ENCODE assay signal across 14 mouse cellular contexts in genomic region chr8:121080361-121081090, GRCm38 (mm10). TPM values are rescaled to one million over a fixed set of nuclear protein-coding genes. Genes with fewer than 3 reads are reported as not detected.
DNase-seq lines count a peak whose midpoint lies in the region; ATAC-seq lines count a peak whose summit lies in the region.
"Had no signal": no experiment of that assay in that cellular context is flagged by ENCODE, and none has a peak within 500 bp of the region (broad histone marks: within the 10 kb centered on the region; RNA-seq: fewer than 3 reads in every experiment).

No protein-coding gene starts in this region.

- no peak overlapping the region for H3K9ac ChIP-seq in heart, embryonic 12.5 days
- H3K9ac ChIP-seq in lung, embryonic 16.5 days (ENCODE audit: low read length): peak overlapping the region; percentile 83
- H3K9ac ChIP-seq in intestine, embryonic 14.5 days (ENCODE audit: low read length): peak overlapping the region; percentile 97
- H3K9ac ChIP-seq in stomach, embryonic 14.5 days (replicated peaks; ENCODE audit: low read depth, low read length): peak overlapping the region; percentile 92
- H3K9ac ChIP-seq: hindbrain, embryonic 13.5 days had no signal

- no peak overlapping the region; the same call in 1 of the 2 replicates for H3K4me2 ChIP-seq in heart, embryonic 12.5 days
- H3K4me2 ChIP-seq in lung, embryonic 16.5 days (ENCODE audit: low read depth, low read length): peak overlapping the region; percentile 79
- peak overlapping the region; percentile 79 for H3K4me2 ChIP-seq in intestine, embryonic 14.5 days (ENCODE audit: low read length)
- peak overlapping the region; percentile 78 for H3K4me2 ChIP-seq in stomach, embryonic 14.5 days (replicated peaks; ENCODE audit: low read depth, low read length)
- H3K4me2 ChIP-seq: hindbrain, embryonic 13.5 days had no signal

- WGBS in heart, embryonic 12.5 days: under 1% methylated on average over 49 of the region's 49 CpGs
- WGBS in lung, embryonic 16.5 days: 1% methylated on average over 49 of the region's 49 CpGs
- under 1% methylated on average over 49 of the region's 49 CpGs for WGBS in intestine, embryonic 14.5 days
- under 1% methylated on average over 49 of the region's 49 CpGs for WGBS in stomach, embryonic 14.5 days

- no peaks in the 10 kb centered on the region for H3K9me3 ChIP-seq in heart, embryonic 12.5 days (replicated peaks)
- no peaks in the 10 kb centered on the region for H3K9me3 ChIP-seq in lung, embryonic 16.5 days (ENCODE audit: control insufficient read depth, low read length)
- H3K9me3 ChIP-seq in intestine, embryonic 14.5 days (ENCODE audit: control insufficient read depth, low read length): no peaks in the 10 kb centered on the region
- no peaks in the 10 kb centered on the region for H3K9me3 ChIP-seq in stomach, embryonic 14.5 days (ENCODE audit: control insufficient read depth, low read depth, low read length)
- H3K9me3 ChIP-seq: hindbrain, embryonic 13.5 days had no signal

- peaks cover 25% of the 10 kb centered on the region for H3K4me1 ChIP-seq in heart, embryonic 12.5 days (replicated peaks)
- H3K4me1 ChIP-seq in lung, embryonic 16.5 days (replicated peaks; ENCODE audit: control insufficient read depth, insufficient read depth, low read length): peaks cover 2% of the 10 kb centered on the region; the same call in 1 of the 2 replicates
- H3K4me1 ChIP-seq in intestine, embryonic 14.5 days (replicated peaks; ENCODE audit: control insufficient read depth, insufficient read depth, low read length): peaks cover 9% of the 10 kb centered on the region
- peaks cover 8% of the 10 kb centered on the region for H3K4me1 ChIP-seq in stomach, embryonic 14.5 days (ENCODE audit: control insufficient read depth, insufficient read depth, low read length)

- DNase-seq in heart, postnatal 10 days: no peak
- DNase-seq in lung, postnatal 10 days: no peak
- DNase-seq in intestine, embryonic 14.5 days (ENCODE audit: low spot score): peak; percentile 76
- DNase-seq in cerebellum, adult 11-12 months: no peak
- no peak for DNase-seq in MN1 (ENCODE audit: low spot score)
- DNase-seq: cerebellum, adult 9-10 months; gastrocnemius, postnatal 10 days; kidney, postnatal 36 days; thymus, postnatal 14 days had no signal

- H3K36me3 ChIP-seq in heart, embryonic 12.5 days: no peaks in the 10 kb centered on the region
- H3K36me3 ChIP-seq in lung, embryonic 16.5 days (ENCODE audit: control insufficient read depth, insufficient read depth, low read length): no peaks in the 10 kb centered on the region
- H3K36me3 ChIP-seq in intestine, embryonic 14.5 days (ENCODE audit: control insufficient read depth, insufficient read depth, low read length): no peaks in the 10 kb centered on the region
- H3K36me3 ChIP-seq in stomach, embryonic 14.5 days (ENCODE audit: control insufficient read depth, insufficient read depth, low read length): no peaks in the 10 kb centered on the region; the same call in 1 of the 2 replicates
- H3K36me3 ChIP-seq: hindbrain, embryonic 13.5 days had no signal

- peak overlapping the region; percentile 4; the same call in 1 of the 2 replicates for H3K4me3 ChIP-seq in heart, embryonic 12.5 days
- peak overlapping the region; percentile 57 for H3K4me3 ChIP-seq in lung, embryonic 16.5 days (ENCODE audit: low read length)
- H3K4me3 ChIP-seq in intestine, embryonic 14.5 days (ENCODE audit: low read depth, low read length): peak overlapping the region; percentile 80
- peak overlapping the region; percentile 69 for H3K4me3 ChIP-seq in stomach, embryonic 14.5 days (ENCODE audit: low read depth, low read length)
- H3K4me3 ChIP-seq: hindbrain, embryonic 13.5 days had no signal

- H3K27ac ChIP-seq in heart, embryonic 12.5 days (ENCODE audit: poor library complexity, severe bottlenecking): no peak overlapping the region
- H3K27ac ChIP-seq in lung, embryonic 16.5 days (ENCODE audit: low read length): peak overlapping the region; percentile 23; the same call in 1 of the 2 replicates
- H3K27ac ChIP-seq in intestine, embryonic 14.5 days (ENCODE audit: low read depth): peak overlapping the region; percentile 98
- H3K27ac ChIP-seq in stomach, embryonic 14.5 days (ENCODE audit: low read length): peak overlapping the region; percentile 99
- H3K27ac ChIP-seq: hindbrain, embryonic 13.5 days had no signal

- intact Hi-C loops in heart, postnatal 10 days (cut with DNase I): no loop called here

- ATAC-seq in heart, embryonic 12.5 days (ENCODE audit: insufficient number of reproducible peaks, low FRiP score): no peak
- no peak for ATAC-seq in lung, embryonic 16.5 days (ENCODE audit: low read depth)
- ATAC-seq in intestine, embryonic 14.5 days (replicated peaks; ENCODE audit: low FRiP score, low TSS enrichment, low read depth): no peak
- ATAC-seq in stomach, embryonic 14.5 days (ENCODE audit: insufficient number of reproducible peaks, insufficient read depth, low FRiP score, low read depth): no peak

- peaks cover 98% of the 10 kb centered on the region for H3K27me3 ChIP-seq in heart, embryonic 12.5 days (replicated peaks)
- H3K27me3 ChIP-seq in lung, embryonic 16.5 days (ENCODE audit: control insufficient read depth, insufficient read depth, low read depth, low read length): peaks cover 57% of the 10 kb centered on the region
- H3K27me3 ChIP-seq in intestine, embryonic 14.5 days (replicated peaks; ENCODE audit: control insufficient read depth, insufficient read depth, low read length): peaks cover 75% of the 10 kb centered on the region
- H3K27me3 ChIP-seq in stomach, embryonic 14.5 days (ENCODE audit: control insufficient read depth, insufficient read depth, low read length): 0 out of 2 replicates have a peak, but pooled peaks cover 19% of the 10 kb centered on the region

RNA-seq across cellular contexts. Expression of gene Foxf1, which starts 3.7 kb away (rescaled TPM):
- polyA plus RNA-seq in heart, embryonic 12.5 days (2016; fragmentation: Nextera tagmentation; extraction: Ambion mirVana): 0.68 and 3.7 TPM in 2 replicates
- under 1 TPM; 0.37 to 0.38 TPM for total RNA-seq in heart, postnatal 10 days (2021)
- polyA plus RNA-seq in lung, embryonic 16.5 days (2015; fragmentation: Nextera tagmentation; extraction: Ambion mirVana): 126 and 138 TPM in 2 replicates
- polyA plus RNA-seq in intestine, embryonic 14.5 days (2014; fragmentation: Nextera tagmentation; extraction: Ambion mirVana): 129 and 149 TPM in 2 replicates
- polyA plus RNA-seq in stomach, embryonic 14.5 days (2014; fragmentation: Nextera tagmentation; extraction: Ambion mirVana): 147 and 163 TPM in 2 replicates
- total RNA-seq: monocyte, adult 5-6 weeks had no signal

RNA-seq across cellular contexts. Expression of gene Mthfsd, which starts 27.7 kb away (rescaled TPM):
- 45.2 and 45.8 TPM in 2 replicates for polyA plus RNA-seq in heart, embryonic 12.5 days (2016; fragmentation: Nextera tagmentation; extraction: Ambion mirVana)
- total RNA-seq in heart, postnatal 10 days (2021): 10 to 100 TPM; 13.2 to 15.5 TPM
- 50.6 and 59.2 TPM in 2 replicates for polyA plus RNA-seq in lung, embryonic 16.5 days (2015; fragmentation: Nextera tagmentation; extraction: Ambion mirVana)
- polyA plus RNA-seq in intestine, embryonic 14.5 days (2014; fragmentation: Nextera tagmentation; extraction: Ambion mirVana): 59.2 and 62.9 TPM in 2 replicates
- 65.9 and 66.6 TPM in 2 replicates for polyA plus RNA-seq in stomach, embryonic 14.5 days (2014; fragmentation: Nextera tagmentation; extraction: Ambion mirVana)

RNA-seq across cellular contexts. Expression of gene Foxc2, which starts 35.4 kb away (rescaled TPM):
- polyA plus RNA-seq in heart, embryonic 12.5 days (2016; fragmentation: Nextera tagmentation; extraction: Ambion mirVana): 20.7 and 20.8 TPM in 2 replicates
- total RNA-seq in heart, postnatal 10 days (2021): 1 to 10 TPM; 4.0 TPM
- 0.58 and 0.62 TPM in 2 replicates for polyA plus RNA-seq in lung, embryonic 16.5 days (2015; fragmentation: Nextera tagmentation; extraction: Ambion mirVana)
- polyA plus RNA-seq in intestine, embryonic 14.5 days (2014; fragmentation: Nextera tagmentation; extraction: Ambion mirVana): 0.43 and 0.48 TPM in 2 replicates
- polyA plus RNA-seq in stomach, embryonic 14.5 days (2014; fragmentation: Nextera tagmentation; extraction: Ambion mirVana): 0.20 and 0.56 TPM in 2 replicates
- total RNA-seq: monocyte, adult 5-6 weeks had no signal

RNA-seq across cellular contexts. Expression of gene Foxl1, which starts 47.2 kb away (rescaled TPM):
- 0.78 and 1.2 TPM in 2 replicates for polyA plus RNA-seq in heart, embryonic 12.5 days (2016; fragmentation: Nextera tagmentation; extraction: Ambion mirVana)
- total RNA-seq in heart, postnatal 10 days (2021): under 1 TPM; 0.27 to 0.43 TPM
- polyA plus RNA-seq in lung, embryonic 16.5 days (2015; fragmentation: Nextera tagmentation; extraction: Ambion mirVana): 3.1 and 3.3 TPM in 2 replicates
- 6.5 and 7.7 TPM in 2 replicates for polyA plus RNA-seq in intestine, embryonic 14.5 days (2014; fragmentation: Nextera tagmentation; extraction: Ambion mirVana)
- 6.9 and 7.0 TPM in 2 replicates for polyA plus RNA-seq in stomach, embryonic 14.5 days (2014; fragmentation: Nextera tagmentation; extraction: Ambion mirVana)

Comparison
In these comparisons a context has a peak if more than half of its experiments do, and no peak if none do; other contexts are left out.
1. H3K4me3 ChIP-seq: peak in every context shown above with its lines; median percentile 80 in intestine, embryonic 14.5 days; 69 in stomach, embryonic 14.5 days; 57 in lung, embryonic 16.5 days; 4 in heart, embryonic 12.5 days.
2. RNA of gene Foxf1, which starts 3.7 kb away (polyA plus RNA-seq): 147 to 163 TPM in stomach, embryonic 14.5 days, 126 to 138 TPM in lung, embryonic 16.5 days and 129 to 149 TPM in intestine, embryonic 14.5 days; 0.68 to 3.7 TPM in heart, embryonic 12.5 days; every median in the first group is over 10 times any median in the second.
3. RNA of gene Foxc2, which starts 35.4 kb away (polyA plus RNA-seq): 20.7 to 20.8 TPM in heart, embryonic 12.5 days; 0.58 to 0.62 TPM in lung, embryonic 16.5 days, 0.43 to 0.48 TPM in intestine, embryonic 14.5 days and 0.20 to 0.56 TPM in stomach, embryonic 14.5 days; every median in the first group is over 10 times any median in the second.